Mouse (Mus musculus): ENCODE measurements at regions not wholly inside any gene's neighbourhood (a gene's known extent, or its start where the extent isn't known, plus 50 kb on each side); places are given as distances from the start of the nearest gene placed in this dataset.
"Not testable (repeated sequence)": the region's sequence is repeated elsewhere in the genome, so short reads cannot be mapped to it uniquely, and the experiment has no call there.

DNA sequence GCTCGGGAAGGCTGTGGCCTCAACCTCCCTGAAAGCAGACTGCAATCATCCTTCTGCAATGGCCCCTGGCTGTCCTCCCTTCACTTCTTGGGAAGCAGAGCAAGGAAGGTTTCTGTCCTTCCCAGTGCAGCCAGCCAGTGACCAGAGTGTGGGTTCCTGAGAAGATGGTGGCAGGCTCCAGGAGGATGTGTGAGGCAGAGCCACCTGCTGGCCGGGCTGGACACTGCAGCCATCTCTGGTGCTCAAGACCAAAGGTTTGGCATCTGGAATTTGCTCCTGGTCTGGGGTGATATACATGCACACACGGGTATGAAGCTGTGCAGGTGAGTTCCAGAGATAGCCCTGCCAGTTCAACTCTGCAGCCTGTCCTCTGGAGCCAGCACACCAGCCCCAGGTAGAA, 227.2 kb upstream of the Irx4 start:
- intact Hi-C loops (cut with DNase I): loop anchor here (5.0 kb wide), 1 partner anchor 1926 kb away; no protein-coding TSS in a partner anchor
- DNase-seq: peak; percentile 30 to 49

DNA sequence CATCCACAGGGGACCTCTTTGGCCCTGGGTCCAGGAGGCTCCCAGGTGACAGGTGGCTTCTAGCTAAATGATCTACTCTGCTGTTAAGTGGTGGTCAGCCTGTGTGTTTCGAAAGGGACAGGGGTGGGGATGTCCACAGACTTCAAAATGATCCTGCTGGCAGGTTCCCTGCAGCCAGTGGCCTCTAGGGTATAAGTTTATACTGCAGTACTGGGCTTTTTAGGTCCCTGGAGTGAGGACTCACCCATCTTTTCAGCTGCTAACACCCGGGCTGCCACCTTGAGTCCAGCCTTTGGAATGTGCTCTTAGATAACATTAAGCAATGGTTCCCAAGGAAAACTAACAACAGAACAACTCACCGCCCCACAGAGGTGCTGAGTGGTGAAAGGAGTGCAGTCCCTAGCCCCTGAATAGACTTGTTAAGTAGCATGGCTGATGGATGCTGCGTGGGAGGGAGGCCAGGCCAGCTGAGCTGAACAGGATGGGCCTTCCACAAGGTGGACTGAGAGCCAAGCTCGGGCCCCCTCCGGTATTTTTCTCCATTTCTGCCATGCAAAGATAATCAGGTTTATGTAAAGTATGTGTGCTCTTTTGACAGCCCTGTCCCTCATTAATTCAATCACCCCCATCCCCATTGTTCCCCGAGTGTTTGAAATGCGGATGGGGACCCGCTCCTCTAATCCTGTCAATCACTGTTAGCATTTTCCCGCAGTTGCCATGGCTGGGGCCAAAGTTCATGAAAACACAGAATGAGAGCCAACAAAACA, 226.0 kb upstream of the Irx4 start:
- intact Hi-C loops (cut with DNase I): loop anchor here (5.0 kb wide), 1 partner anchor 1927 kb away; no protein-coding TSS in a partner anchor

DNA sequence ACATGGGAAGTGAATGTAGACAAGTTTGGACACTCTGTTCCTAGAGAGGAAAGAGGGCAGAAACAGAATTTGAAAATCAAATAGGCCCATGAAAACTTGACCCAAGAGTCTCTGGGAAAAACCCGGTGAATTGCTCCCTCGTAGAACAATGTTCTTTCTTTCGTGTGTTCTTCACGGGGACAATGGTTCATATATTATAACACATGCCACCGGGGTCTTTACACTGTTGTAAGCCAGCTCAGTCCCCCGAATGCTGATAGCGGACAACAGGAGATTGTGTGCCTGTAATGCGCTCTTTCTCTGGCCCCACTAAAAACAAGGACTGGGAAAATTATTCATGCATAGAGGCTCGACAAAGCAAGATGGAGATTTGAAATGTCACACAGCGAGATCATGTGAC, 225.4 kb upstream of the Irx4 start:
- DNase-seq: no peak
- intact Hi-C loops (cut with DNase I): loop anchor here (5.0 kb wide), 1 partner anchor 1928 kb away; no protein-coding TSS in a partner anchor

More for the DNA sequence above, 226.0 kb upstream of the Irx4 start:
- DNase-seq: no peak

DNA sequence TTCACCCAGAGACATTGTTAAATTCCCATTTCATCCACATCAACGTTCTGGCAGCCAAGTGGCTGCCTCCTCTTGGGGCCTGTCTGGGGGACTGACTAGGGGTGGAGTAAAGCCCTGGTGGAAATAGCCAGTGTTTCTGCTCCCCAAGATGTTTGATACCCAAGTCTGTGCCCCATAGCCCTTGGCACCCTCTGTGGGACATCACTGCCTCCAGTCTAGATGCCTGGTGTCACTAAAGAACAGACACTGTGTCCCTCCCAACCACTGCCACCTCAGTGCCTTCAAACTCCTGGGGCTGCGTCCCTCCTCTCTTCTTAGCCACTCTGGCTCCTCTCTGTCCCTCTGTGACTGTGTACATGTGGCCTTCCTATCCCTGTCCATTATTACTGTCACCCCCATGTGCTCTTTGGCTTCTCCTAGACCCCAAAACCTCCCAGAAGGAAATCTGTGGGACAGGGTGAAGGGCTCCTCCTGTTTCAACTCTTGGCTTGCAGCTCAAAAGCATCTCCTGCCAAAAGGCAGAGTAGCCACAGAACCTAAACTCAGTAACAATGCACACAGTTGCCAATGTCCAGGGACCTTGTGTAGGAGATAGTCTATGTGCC, 224.8 kb upstream of the Irx4 start:
- no peak for DNase-seq
- intact Hi-C loops (cut with DNase I): no loop called here

DNA sequence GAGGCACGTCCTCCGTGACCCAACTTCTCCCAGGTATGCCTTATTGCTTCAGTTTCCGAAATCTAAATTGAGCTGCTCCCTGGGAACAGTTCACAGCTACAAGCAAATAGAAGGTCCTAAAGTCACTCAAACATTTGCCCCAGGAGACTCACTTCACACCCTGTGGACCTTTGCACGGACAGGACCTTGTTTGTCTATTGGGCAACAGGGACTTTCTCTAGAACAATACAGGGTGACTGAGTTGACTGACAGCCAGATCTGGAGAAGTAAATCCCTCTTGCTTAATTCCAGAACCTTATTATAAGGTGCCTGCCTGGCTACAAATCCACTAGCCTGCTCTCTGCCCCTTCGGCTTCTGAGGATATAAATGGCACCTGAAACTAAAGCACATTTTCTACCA, 220.5 kb upstream of the Irx4 start:
- no peak for DNase-seq
- intact Hi-C loops (cut with DNase I): no loop called here

DNA sequence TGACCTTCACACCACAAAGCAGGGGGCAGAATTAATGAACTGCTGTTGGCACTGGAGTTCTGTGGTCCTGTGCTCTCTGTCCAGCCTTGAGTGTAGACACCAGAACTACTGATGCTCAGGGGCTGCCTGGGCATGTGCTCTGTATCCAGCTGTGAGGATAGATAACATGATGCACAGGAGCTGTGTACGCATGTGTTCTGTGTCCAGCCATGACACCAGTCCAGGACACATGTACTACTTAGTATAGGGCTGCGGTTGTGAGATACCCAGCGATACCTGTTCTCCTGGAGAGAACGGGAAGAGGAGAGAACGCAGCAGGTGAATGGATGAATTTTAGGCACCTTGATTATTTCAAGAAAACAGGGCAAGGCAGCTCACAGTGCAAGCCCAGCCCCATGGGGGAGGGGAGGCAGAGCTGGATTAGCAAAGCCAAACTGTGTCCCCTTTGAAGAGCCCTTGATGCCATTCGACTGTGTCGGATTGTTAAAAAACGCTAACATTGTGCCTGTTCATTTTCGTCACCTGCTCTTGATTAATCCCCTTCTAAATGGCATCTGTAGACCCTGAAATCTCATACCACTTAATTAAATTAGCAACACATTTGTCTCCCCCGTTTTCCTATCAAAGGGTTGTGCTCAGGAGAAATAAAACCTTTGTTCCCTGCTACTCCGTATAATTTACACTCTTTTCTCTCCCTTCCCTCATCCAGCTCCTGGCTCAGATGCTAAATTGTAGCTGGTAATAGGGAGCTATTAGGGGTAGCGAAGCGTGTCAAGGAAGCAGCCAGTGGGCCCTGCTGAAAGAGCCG, 218.8 kb upstream of the Irx4 start:
- intact Hi-C loops (cut with DNase I): no loop called here
- DNase-seq: no peak

DNA sequence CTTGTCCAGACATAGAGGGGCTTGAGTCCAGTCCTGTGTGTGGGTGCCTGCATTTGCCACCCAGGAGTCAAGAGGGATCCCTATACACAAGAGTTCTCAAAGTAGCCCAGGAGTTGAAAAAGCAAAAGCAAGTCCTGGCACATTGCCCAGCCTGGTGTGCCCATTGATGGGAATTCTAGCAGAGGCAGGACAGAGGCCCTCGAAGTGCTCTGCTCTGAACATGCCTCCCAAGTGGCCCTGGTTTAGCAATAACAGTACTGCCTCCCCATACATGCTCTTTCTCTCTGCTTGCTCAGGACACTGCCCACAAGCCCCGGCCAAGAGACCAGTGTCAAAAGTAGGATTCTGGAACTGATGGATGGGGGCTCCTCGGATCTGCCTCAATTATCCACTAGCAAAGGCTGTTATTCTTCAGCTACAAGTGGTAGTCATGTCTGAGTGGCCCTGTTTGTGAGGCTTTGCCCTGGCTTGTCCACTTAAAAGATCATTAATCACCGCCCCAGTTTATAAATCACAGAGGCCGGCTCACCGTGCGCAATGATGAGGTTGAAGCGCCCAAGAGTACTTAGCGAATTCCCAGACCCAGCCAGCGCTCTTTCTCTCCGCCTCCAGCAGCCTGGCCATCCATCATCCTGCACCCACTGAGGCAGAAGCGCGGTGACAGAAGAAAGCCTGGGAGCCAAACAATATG, 190.3 kb upstream of the Irx4 start:
- no peak for DNase-seq
- intact Hi-C loops (cut with DNase I): no loop called here

DNA sequence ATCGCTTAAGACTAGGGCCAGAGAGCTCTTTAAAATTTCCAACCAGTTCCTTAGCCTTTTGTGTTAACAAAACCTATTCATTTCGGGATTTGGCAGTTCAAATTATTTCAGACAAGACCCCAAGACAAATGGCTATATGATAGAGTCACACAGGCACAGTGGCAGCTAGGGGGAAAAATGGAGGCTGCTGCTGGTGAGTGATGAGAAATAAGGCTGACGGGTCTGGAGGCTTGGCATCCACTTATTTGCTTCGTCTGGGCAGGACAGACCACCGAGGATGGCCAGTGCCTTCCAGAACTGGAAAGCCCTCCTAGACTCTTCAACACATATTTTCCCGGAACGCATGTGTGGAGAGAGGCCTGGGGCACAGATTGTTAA, 189.8 kb upstream of the Irx4 start:
- intact Hi-C loops (cut with DNase I): no loop called here
- DNase-seq: no peak

- no peak for DNase-seq
- intact Hi-C loops (cut with DNase I): no loop called here
These were observed 189.2 kb upstream of the Irx4 start for GRCm38 (mm10) chr13:73071032-73071431.

DNA sequence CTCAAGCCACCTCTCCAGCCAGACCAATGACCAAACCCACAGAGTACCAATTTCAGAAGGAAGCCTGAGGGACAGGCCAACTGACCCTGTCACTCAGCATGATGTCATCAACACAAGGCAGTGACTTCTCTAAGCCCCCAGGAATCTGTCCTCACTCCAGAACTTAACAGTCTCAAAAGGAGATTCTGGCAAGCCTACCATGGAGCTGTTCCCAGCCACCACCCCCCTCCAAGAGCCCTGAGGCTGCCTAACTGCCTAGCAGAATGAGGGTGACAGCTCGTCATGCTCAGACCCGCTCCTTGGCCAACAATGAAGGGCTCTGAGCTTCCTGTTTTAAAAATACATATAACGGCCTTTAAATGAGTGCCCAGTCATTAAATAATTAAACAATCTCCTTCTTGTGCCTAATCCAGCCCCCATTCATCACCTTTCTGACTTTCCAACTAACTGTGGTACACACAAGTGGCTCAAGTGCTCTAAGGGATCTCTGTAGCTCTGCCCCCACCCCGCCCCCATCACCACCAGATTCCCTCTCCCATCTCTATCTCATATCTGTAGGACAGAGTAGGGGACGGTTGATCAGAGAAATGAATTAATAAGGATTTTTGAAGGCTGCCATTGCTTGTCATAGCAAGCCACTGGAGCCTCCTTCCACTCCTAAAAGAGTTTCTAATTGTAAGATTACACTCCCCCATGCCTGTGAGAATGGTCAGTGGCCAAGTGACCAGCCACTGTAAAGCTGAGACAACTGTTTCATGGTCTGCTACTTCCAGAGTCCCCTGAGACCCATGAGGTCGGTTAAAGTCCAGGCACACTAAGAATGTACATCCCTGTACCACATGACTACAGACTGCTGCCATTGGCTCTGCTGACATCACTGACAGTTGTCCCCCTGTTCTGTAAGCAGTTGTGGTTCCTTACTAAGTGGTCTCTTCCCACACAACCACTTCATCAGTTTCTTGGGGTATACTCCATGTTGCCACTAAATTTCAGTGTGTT, 188.1 kb upstream of the Irx4 start:
- intact Hi-C loops (cut with DNase I): no loop called here
- no peak for DNase-seq

- no peak for DNase-seq
- intact Hi-C loops (cut with DNase I): no loop called here
These were observed 182.3 kb upstream of the Irx4 start for GRCm38 (mm10) chr13:73077866-73078430.

DNA sequence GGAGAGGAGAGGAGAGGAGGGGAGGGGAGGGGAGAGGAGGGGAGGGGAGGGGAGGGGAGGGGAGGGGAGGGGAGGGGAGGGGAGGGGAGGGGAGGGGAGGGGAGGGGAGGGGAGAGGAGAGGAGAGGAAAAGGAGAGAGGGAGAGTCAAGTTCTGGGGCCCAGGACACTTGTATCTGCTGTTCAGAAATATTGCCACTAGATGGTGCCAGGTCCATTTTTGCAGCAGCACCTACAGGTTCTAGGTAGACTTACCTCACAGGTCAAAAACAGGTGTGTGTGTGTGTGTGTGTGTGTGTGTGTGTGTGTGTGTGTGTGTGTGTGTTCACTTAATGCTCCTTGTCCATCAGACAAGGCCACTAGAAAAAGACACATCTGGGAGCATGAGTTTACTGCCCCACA, 172.5 kb upstream of the Irx4 start:
- not testable (repeated sequence) for DNase-seq
- intact Hi-C loops (cut with DNase I): loop anchor here (5.0 to 10.0 kb wide), 2 partner anchors 267 to 319 kb away; no protein-coding TSS in a partner anchor

- intact Hi-C loops (cut with DNase I): no loop called here
- DNase-seq: no peak
These were observed 168.4 kb upstream of the Irx4 start for GRCm38 (mm10) chr13:73091886-73092285.

DNA sequence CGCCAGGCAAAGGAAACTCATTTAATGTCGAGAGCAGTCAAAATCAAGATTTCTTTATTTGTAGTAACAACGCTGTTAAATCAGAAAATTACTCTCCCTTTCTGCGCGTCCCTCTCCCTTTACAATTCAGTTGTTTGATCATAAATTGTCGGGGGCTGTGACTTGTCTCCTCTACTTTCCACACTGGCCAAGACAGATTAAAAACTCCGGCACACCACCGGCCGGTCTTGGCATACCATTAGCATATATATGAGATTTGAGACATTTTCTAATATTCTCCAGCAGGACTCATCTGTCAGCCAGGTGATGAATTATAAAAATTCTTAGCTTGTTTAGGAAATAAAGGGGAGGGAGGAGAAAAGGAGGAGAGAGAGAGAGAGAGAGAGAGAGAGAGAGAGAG, 162.8 kb upstream of the Irx4 start:
- intact Hi-C loops (cut with DNase I): no loop called here
- no peak for DNase-seq

DNA sequence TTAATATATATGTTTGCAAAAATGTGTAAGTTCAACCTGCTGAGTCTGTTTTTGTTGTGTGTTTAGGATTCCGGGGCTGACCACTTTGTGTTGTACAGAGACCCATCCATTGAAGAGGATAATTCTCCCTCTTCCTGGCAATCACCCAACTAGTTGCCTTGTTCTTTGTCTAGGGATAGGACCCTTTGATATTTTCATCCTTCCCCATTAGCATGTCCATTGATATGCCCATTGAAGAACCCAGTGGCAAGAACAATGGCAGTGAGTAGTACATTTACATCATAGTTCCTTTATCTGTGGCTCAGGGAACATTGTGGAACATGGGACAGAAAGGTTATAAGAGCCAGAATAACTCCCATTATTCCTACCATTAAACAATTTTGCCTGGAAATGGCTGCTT, 160.9 kb upstream of the Irx4 start:
- no peak for DNase-seq
- intact Hi-C loops (cut with DNase I): no loop called here

DNA sequence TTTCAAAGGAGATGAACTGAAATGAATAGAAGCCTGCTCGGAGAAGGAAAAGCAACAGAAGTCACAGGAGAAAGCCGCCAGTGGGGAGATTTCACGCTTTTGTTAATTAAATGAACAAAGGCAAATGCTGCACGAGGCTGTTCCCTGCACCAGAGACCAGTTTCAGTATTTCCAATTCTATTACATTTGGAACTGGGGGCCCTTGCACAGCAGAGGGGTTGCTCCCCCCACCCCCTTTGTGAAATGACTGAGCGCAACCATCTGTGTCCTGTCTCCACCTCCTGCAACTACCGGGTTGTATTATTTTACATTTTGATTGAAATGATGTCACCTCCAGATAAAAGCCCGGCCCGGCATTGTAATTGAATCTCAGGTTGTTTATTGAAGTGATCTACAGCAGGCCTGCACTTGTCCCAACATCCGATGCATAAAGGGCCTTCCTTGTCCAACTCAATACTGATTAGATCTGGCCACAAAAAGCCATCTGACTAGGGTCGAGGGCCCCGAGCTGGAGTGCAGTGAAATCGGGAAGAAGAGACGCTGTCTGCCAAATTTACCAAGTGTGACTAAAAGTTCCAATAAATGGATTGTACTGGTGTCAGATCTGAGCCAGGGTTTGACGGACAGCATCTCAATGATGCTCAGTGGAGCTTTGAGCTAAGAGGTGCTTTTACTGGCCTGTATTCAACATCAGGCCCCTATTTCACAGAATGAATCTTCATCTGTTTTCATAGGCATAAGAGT, 152.9 kb upstream of the Irx4 start:
- DNase-seq: no peak
- intact Hi-C loops (cut with DNase I): no loop called here

- intact Hi-C loops (cut with DNase I): no loop called here
- DNase-seq: no peak
These were observed 143.3 kb upstream of the Irx4 start for GRCm38 (mm10) chr13:73116822-73117632.

DNA sequence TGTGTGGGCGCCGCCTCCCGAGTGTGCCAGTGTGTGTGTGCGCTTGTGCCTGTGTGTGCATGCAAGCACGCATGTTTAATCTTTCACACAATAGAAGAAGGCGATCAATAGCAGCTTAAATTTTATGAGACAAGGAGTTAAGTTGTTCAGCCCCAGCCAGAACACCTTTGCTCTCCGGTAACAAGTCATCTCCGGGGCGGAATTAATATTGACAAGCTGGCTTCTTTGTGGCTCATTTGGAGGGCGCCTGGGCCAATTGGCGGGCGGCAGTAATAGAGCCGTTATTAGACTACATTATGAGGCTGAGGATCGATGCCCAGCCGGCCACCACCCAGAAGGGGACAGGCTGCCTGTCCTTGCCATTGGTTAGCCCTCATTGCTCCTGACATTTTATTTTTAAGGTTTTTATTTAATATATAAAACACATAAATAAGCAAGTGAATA, 142.6 kb upstream of the Irx4 start:
- no peak for DNase-seq
- intact Hi-C loops (cut with DNase I): no loop called here
